Mouse (Mus musculus) intestine, embryonic 16.5 days (tissue): ENCODE measurements around the gene Tenm1. TPM values are rescaled to one million over a fixed set of nuclear protein-coding genes. Genes with fewer than 3 reads are reported as not detected.

Experiments used
- ATAC-seq: fragments of 200-750 bp; cut with Nextera tagmentation; 2 replicates; pipeline ENCODE4 v1.8.0; 2017; ENCODE audit warnings: moderate TSS enrichment, moderate library complexity
- H3K27ac ChIP-seq: fragments of 300-500 bp; sonication (generic); 2 replicates; pipeline ENCODE4 v1.5.1; 2014; ENCODE audit warnings: mild to moderate bottlenecking, low read length
- H3K27me3 ChIP-seq: fragments of 300-500 bp; sonication (generic); replicated peaks from 2 replicates; pipeline ENCODE4 v1.6.1; 2014; ENCODE audit warnings: low read length, control low read depth, mixed read lengths; ENCODE audit not compliant: control insufficient read depth, insufficient read depth
- H3K36me3 ChIP-seq: fragments of 300-500 bp; sonication (generic); 2 replicates; pipeline ENCODE4 v1.6.1; 2014; ENCODE audit warnings: low read length, control low read depth; ENCODE audit not compliant: control insufficient read depth, insufficient read depth
- H3K4me1 ChIP-seq: fragments of 300-500 bp; sonication (generic); 2 replicates; pipeline ENCODE4 v1.6.1; 2014; ENCODE audit warnings: low read length, control low read depth, mixed read lengths; ENCODE audit not compliant: control insufficient read depth, insufficient read depth
- H3K4me2 ChIP-seq: fragments of 300-500 bp; sonication (generic); 2 replicates; pipeline ENCODE4 v1.6.1; 2014; ENCODE audit warnings: low read depth, low read length, control low read depth
- H3K4me3 ChIP-seq: fragments of 300-500 bp; sonication (generic); 2 replicates; pipeline ENCODE4 v1.5.1; 2014; ENCODE audit warnings: mild to moderate bottlenecking, low read length
- H3K9ac ChIP-seq: fragments of 300-500 bp; sonication (generic); 2 replicates; pipeline ENCODE4 v1.6.1; 2014; ENCODE audit warnings: low read depth, low read length
- H3K9me3 ChIP-seq: fragments of 300-500 bp; sonication (generic); 2 replicates; pipeline ENCODE4 v1.6.1; 2016; ENCODE audit warnings: low read length, control low read depth; ENCODE audit not compliant: control insufficient read depth
- WGBS: fragments of 180-500 bp; shearing (Covaris S2); extraction: QIAGEN DNeasy Blood & Tissue Kit; methylation state at CpG from one replicate; pipeline ENCODE4 v1.1.7; 2014; 5-methylcytosine and 5-hydroxymethylcytosine counted together
- polyA plus RNA-seq: library from polyadenylated mRNA; unstranded; fragments of >200 nt; fragmentation: Nextera tagmentation; extraction: Ambion mirVana; gene quantifications from 2 replicates; pipeline ENCODE4 v1.2.1, GENCODE M21; 2015

The Tenm1 gene
- polyA plus RNA-seq, 1 experiment from 2014 or later, result 0.59 TPM

- H3K4me1 ChIP-seq, result no peaks in the 10 kb centered on the region
- H3K36me3 ChIP-seq, result no peaks in the 10 kb centered on the region
- no peaks in the 10 kb centered on the region for H3K9me3 ChIP-seq
- H3K4me2 ChIP-seq, result no peak within 1 kb of the TSS
- 76% methylated on average over 13 of the region's 13 CpGs for WGBS
- no peaks in the 10 kb centered on the region for H3K27me3 ChIP-seq
- ATAC-seq, result no peak
- H3K9ac ChIP-seq, result no peak within 1 kb of the TSS
- no peak within 1 kb of the TSS for H3K4me3 ChIP-seq
- no peak within 1 kb of the TSS for H3K27ac ChIP-seq
These were observed 926.5 kb downstream of the Tenm1 start, which contains the start of gene Sh2d1a for GRCm38 (mm10) chrX:42502291-42503043. Sh2d1a (plus strand) TSS chrX:42502453.

GRCm38 (mm10) chrX:42500538-42500937, 928.4 kb downstream of the Tenm1 start:
- no peaks in the 10 kb centered on the region for H3K9me3 ChIP-seq
- no peaks in the 10 kb centered on the region for H3K27me3 ChIP-seq
- H3K4me1 ChIP-seq, result no peaks in the 10 kb centered on the region
- no peak overlapping the region for H3K4me3 ChIP-seq
- no peak overlapping the region for H3K4me2 ChIP-seq
- H3K36me3 ChIP-seq, result no peaks in the 10 kb centered on the region
- H3K9ac ChIP-seq, result no peak overlapping the region
- no peak overlapping the region for H3K27ac ChIP-seq
- no peak for ATAC-seq

- Histone ChIP-seq H3K4me1 (no peaks in the 10 kb centered on the region), H3K9me3 (no peaks in the 10 kb centered on the region), H3K27me3 (no peaks in the 10 kb centered on the region), H3K4me2 (no peak overlapping the region), H3K36me3 (no peaks in the 10 kb centered on the region), H3K27ac (no peak overlapping the region), H3K9ac (no peak overlapping the region), H3K4me3 (no peak overlapping the region)
- WGBS, result 94% methylated on average over 8 of the region's 8 CpGs
- no peak for ATAC-seq
These were observed 938.6 kb downstream of the Tenm1 start for GRCm38 (mm10) chrX:42490336-42490735.

- Histone ChIP-seq H3K9ac (no peak within 1 kb of the TSS), H3K4me3 (no peak within 1 kb of the TSS), H3K36me3 (no peaks in the 10 kb centered on the region), H3K27ac (no peak within 1 kb of the TSS), H3K4me1 (no peaks in the 10 kb centered on the region), H3K9me3 (no peaks in the 10 kb centered on the region), H3K27me3 (no peaks in the 10 kb centered on the region), H3K4me2 (no peak within 1 kb of the TSS)
- WGBS, result 92% methylated on average over 16 of the region's 16 CpGs
- no peak for ATAC-seq
These were observed 939.5 kb downstream of the Tenm1 start, which contains the start of gene Tex13c2 for GRCm38 (mm10) chrX:42489446-42489845. Tex13c2 (plus strand) TSS chrX:42489691.

Other genes with a start within 250 kb of the Tenm1 start
- gene Tex13c1, start 162.0 kb upstream of the Tenm1 start, polyA plus RNA-seq, result not detected in 2 replicates